Mouse (Mus musculus): ENCODE measurements around the gene Gss. TPM values are rescaled to one million over a fixed set of nuclear protein-coding genes. Genes with fewer than 3 reads are reported as not detected.

The Gss gene
- polyA plus RNA-seq, 1 experiment from 2014 or later: 28.0 TPM

MicroRNA genes within 50 kb of the gene (microRNA counts, 519-probe panel; counts per million panel counts)
- 460 counts per million, percentile 65 among the panel's probes with 10 or more counts for microRNA mmu-miR-499

Small RNA genes lying within 50 kb of the gene (microRNA-seq; reads per million reads assigned to microRNA genes)
- gene Mir499: 14.0 reads per million, percentile 30 among the genes with 10 or more reads in this experiment

Other genes starting within 250 kb of the Gss start
- gene Pigu, start 235.4 kb downstream of the Gss start, polyA plus RNA-seq (2016; fragmentation: Nextera tagmentation; extraction: Ambion mirVana): 45.1 and 46.1 TPM in 2 replicates
- gene Trp53inp2, start 211.8 kb downstream of the Gss start, polyA plus RNA-seq (2016; fragmentation: Nextera tagmentation; extraction: Ambion mirVana): 31.4 and 31.9 TPM in 2 replicates
- 27.3 and 28.2 TPM in 2 replicates for gene Ncoa6, start 118.9 kb downstream of the Gss start, polyA plus RNA-seq (2016; fragmentation: Nextera tagmentation; extraction: Ambion mirVana)
- gene Acss2, start 74.9 kb downstream of the Gss start, polyA plus RNA-seq (2016; fragmentation: Nextera tagmentation; extraction: Ambion mirVana): 14.4 and 15.5 TPM in 2 replicates
- 11.4 and 13.8 TPM in 2 replicates for gene Ggt7, start 74.6 kb downstream of the Gss start, polyA plus RNA-seq (2016; fragmentation: Nextera tagmentation; extraction: Ambion mirVana)
- gene Myh7b, start 18.4 kb upstream of the Gss start, polyA plus RNA-seq (2016; fragmentation: Nextera tagmentation; extraction: Ambion mirVana): 1.3 and 1.4 TPM in 2 replicates
- 171 and 177 TPM in 2 replicates for gene Trpc4ap, start 99.6 kb upstream of the Gss start, polyA plus RNA-seq (2016; fragmentation: Nextera tagmentation; extraction: Ambion mirVana)
- gene Edem2, start 136.7 kb upstream of the Gss start, polyA plus RNA-seq (2016; fragmentation: Nextera tagmentation; extraction: Ambion mirVana): 27.3 and 28.5 TPM in 2 replicates
- not detected in 2 replicates for gene Gm17581, start 143.1 kb upstream of the Gss start, polyA plus RNA-seq (2016; fragmentation: Nextera tagmentation; extraction: Ambion mirVana)
- 3.6 TPM in 2 replicates for gene Procr, start 158.3 kb upstream of the Gss start, polyA plus RNA-seq (2016; fragmentation: Nextera tagmentation; extraction: Ambion mirVana)
- 0.61 and 1.1 TPM in 2 replicates for gene Mmp24, start 182.5 kb upstream of the Gss start, polyA plus RNA-seq (2016; fragmentation: Nextera tagmentation; extraction: Ambion mirVana)
- 12.9 and 13.4 TPM in 2 replicates for gene BC029722, start 226.6 kb upstream of the Gss start, polyA plus RNA-seq (2016; fragmentation: Nextera tagmentation; extraction: Ambion mirVana)
- gene Eif6, start 234.1 kb upstream of the Gss start, polyA plus RNA-seq (2016; fragmentation: Nextera tagmentation; extraction: Ambion mirVana): 185 and 188 TPM in 2 replicates
- 0.36 and 0.38 TPM in 2 replicates for gene Fam83c, start 242.0 kb upstream of the Gss start, polyA plus RNA-seq (2016; fragmentation: Nextera tagmentation; extraction: Ambion mirVana)